Mouse (Mus musculus) liver, postnatal 0 days (tissue): ENCODE measurements around the gene Cntn5. TPM values are rescaled to one million over a fixed set of nuclear protein-coding genes. Genes with fewer than 3 reads are reported as not detected.

ENCODE experiments used
- ATAC-seq: fragments of 200-750 bp; cut with Nextera tagmentation; 2 replicates; pipeline ENCODE4 v1.8.0; 2017; ENCODE audit warnings: mild to moderate bottlenecking, moderate library complexity
- DNase-seq: peaks from one replicate; pipeline ENCODE4 v3.0.0-alpha.2; 2016
- H3K27ac ChIP-seq: fragments of 300-500 bp; sonication (generic); 2 replicates; pipeline ENCODE4 v1.5.1; 2014; ENCODE audit warnings: antibody characterized with exemption, moderate library complexity, mild to moderate bottlenecking, low read depth
- H3K27me3 ChIP-seq: fragments of 300-500 bp; sonication (generic); 2 replicates; pipeline ENCODE4 v1.6.1; 2014; ENCODE audit warnings: low read length, control low read depth, mixed read lengths; ENCODE audit not compliant: insufficient read depth
- H3K36me3 ChIP-seq: fragments of 300-500 bp; sonication (generic); replicated peaks from 2 replicates; pipeline ENCODE4 v1.6.1; 2014; ENCODE audit warnings: mild to moderate bottlenecking, control low read depth, low read length, moderate library complexity, mixed read lengths; ENCODE audit not compliant: insufficient read depth
- H3K4me1 ChIP-seq: fragments of 300-500 bp; sonication (generic); 2 replicates; pipeline ENCODE4 v1.6.1; 2014; ENCODE audit warnings: antibody characterized with exemption, mild to moderate bottlenecking, control low read depth; ENCODE audit not compliant: insufficient read depth
- H3K4me2 ChIP-seq: fragments of 300-500 bp; sonication (generic); 2 replicates; pipeline ENCODE4 v1.6.1; 2014; ENCODE audit warnings: low read depth, mild to moderate bottlenecking, low read length, moderate library complexity, mixed read lengths
- H3K4me3 ChIP-seq: fragments of 300-500 bp; sonication (generic); 2 replicates; pipeline ENCODE4 v1.5.1; 2014; ENCODE audit warnings: low read depth, low read length
- H3K9ac ChIP-seq: fragments of 300-500 bp; sonication (generic); replicated peaks from 2 replicates; pipeline ENCODE4 v1.6.1; 2014; ENCODE audit warnings: mild to moderate bottlenecking, moderate library complexity
- H3K9me3 ChIP-seq: fragments of 300-500 bp; sonication (generic); 2 replicates; pipeline ENCODE4 v1.6.1; 2016; ENCODE audit warnings: mild to moderate bottlenecking, control low read depth, low read length, mixed read lengths
- CTCF ChIP-seq: sonication (generic); IDR thresholded peaks from 2 replicates; pipeline ENCODE4 v1.5.1; 2016; ENCODE audit warnings: antibody characterized with exemption, low read depth
- EP300 ChIP-seq: IDR thresholded peaks from 2 replicates; pipeline ENCODE4 v1.6.1; 2016; ENCODE audit warnings: antibody characterized with exemption, low read depth, mild to moderate bottlenecking
- WGBS: fragments of 180-500 bp; shearing (Covaris S2); extraction: QIAGEN DNeasy Blood & Tissue Kit; methylation state at CpG from one replicate; pipeline ENCODE4 v1.1.7; 2014; ENCODE audit not compliant: insufficient replicate concordance; 5-methylcytosine and 5-hydroxymethylcytosine counted together
- polyA plus RNA-seq: library from polyadenylated mRNA; unstranded; fragments of >200 nt; fragmentation: Nextera tagmentation; extraction: Ambion mirVana; gene quantifications from 2 replicates; pipeline ENCODE4 v1.2.1, GENCODE M21; 2015

Gene Cntn5
- polyA plus RNA-seq, 1 experiment from 2014 or later = not detected

- Histone ChIP-seq H3K4me1 (no peaks in the 10 kb centered on the region), H3K9ac (no peak overlapping the region), H3K27me3 (no peaks in the 10 kb centered on the region), H3K4me3 (no peak overlapping the region), H3K27ac (no peak overlapping the region), H3K4me2 (no peak overlapping the region), H3K36me3 (no peaks in the 10 kb centered on the region), H3K9me3 (no peaks in the 10 kb centered on the region)
- DNase-seq = no peak
- TF ChIP-seq CTCF (no peak), EP300 (no peak)
- no peak for ATAC-seq
Observed at GRCm38 (mm10) chr9:10376261-10376660, 528.3 kb downstream of the Cntn5 start.

GRCm38 (mm10) chr9:10368971-10369370 is 535.6 kb downstream of the Cntn5 start:
- no peaks in the 10 kb centered on the region for H3K9me3 ChIP-seq
- H3K27ac ChIP-seq = no peak overlapping the region
- TF ChIP-seq CTCF (no peak), EP300 (no peak)
- H3K4me1 ChIP-seq = no peaks in the 10 kb centered on the region
- 63% methylated on average over 5 of the region's 5 CpGs for WGBS
- no peak overlapping the region for H3K9ac ChIP-seq
- no peaks in the 10 kb centered on the region for H3K36me3 ChIP-seq
- H3K4me2 ChIP-seq = no peak overlapping the region
- DNase-seq = no peak
- no peak for ATAC-seq
- H3K27me3 ChIP-seq = no peaks in the 10 kb centered on the region
- H3K4me3 ChIP-seq = no peak overlapping the region

- Histone ChIP-seq H3K9me3 (no peaks in the 10 kb centered on the region), H3K27me3 (no peaks in the 10 kb centered on the region), H3K36me3 (no peaks in the 10 kb centered on the region), H3K4me3 (no peak overlapping the region), H3K4me2 (no peak overlapping the region), H3K4me1 (no peaks in the 10 kb centered on the region), H3K27ac (no peak overlapping the region), H3K9ac (no peak overlapping the region)
- DNase-seq = no peak
- no peak for TF ChIP-seq EP300
- TF ChIP-seq CTCF = no peak
- 54% methylated on average over 1 of the region's 1 CpGs for WGBS
- ATAC-seq = no peak
Observed at GRCm38 (mm10) chr9:10368410-10368809, 536.2 kb downstream of the Cntn5 start.

- no peak overlapping the region for H3K4me3 ChIP-seq
- no peak overlapping the region for H3K4me2 ChIP-seq
- TF ChIP-seq EP300 (no peak), CTCF (no peak)
- no peaks in the 10 kb centered on the region for H3K27me3 ChIP-seq
- WGBS = 52% methylated on average over 6 of the region's 6 CpGs
- ATAC-seq = no peak
- H3K4me1 ChIP-seq = no peaks in the 10 kb centered on the region
- no peak overlapping the region for H3K9ac ChIP-seq
- no peak overlapping the region for H3K27ac ChIP-seq
- H3K9me3 ChIP-seq = no peaks in the 10 kb centered on the region
- no peak for DNase-seq
- H3K36me3 ChIP-seq = no peaks in the 10 kb centered on the region
Observed at GRCm38 (mm10) chr9:10366246-10366955, 538.2 kb downstream of the Cntn5 start.

GRCm38 (mm10) chr9:10350909-10351655 is 553.5 kb downstream of the Cntn5 start:
- Histone ChIP-seq H3K4me1 (no peaks in the 10 kb centered on the region), H3K27ac (no peak overlapping the region), H3K36me3 (no peaks in the 10 kb centered on the region), H3K4me2 (no peak overlapping the region), H3K9me3 (no peaks in the 10 kb centered on the region), H3K27me3 (no peaks in the 10 kb centered on the region), H3K4me3 (no peak overlapping the region), H3K9ac (no peak overlapping the region)
- 81% methylated on average over 4 of the region's 4 CpGs for WGBS
- DNase-seq (no peak), ATAC-seq (no peak)
- TF ChIP-seq EP300 (no peak), CTCF (no peak)

- no peaks in the 10 kb centered on the region for H3K4me1 ChIP-seq
- H3K36me3 ChIP-seq = no peaks in the 10 kb centered on the region
- H3K27me3 ChIP-seq = no peaks in the 10 kb centered on the region
- H3K4me3 ChIP-seq = no peak overlapping the region
- H3K9me3 ChIP-seq = no peaks in the 10 kb centered on the region
- TF ChIP-seq EP300 = no peak
- peak; percentile 17; the same call in 1 of the 2 replicates for TF ChIP-seq CTCF
- no peak overlapping the region for H3K9ac ChIP-seq
- DNase-seq = no peak
- H3K27ac ChIP-seq = no peak overlapping the region
- WGBS = 77% methylated on average over 10 of the region's 11 CpGs
- no peak overlapping the region for H3K4me2 ChIP-seq
- ATAC-seq = no peak
Observed at GRCm38 (mm10) chr9:10348741-10349140, 555.8 kb downstream of the Cntn5 start.
